Mouse (Mus musculus) stomach, embryonic 15.5 days (tissue): ENCODE measurements around the gene 1500011B03Rik. TPM values are rescaled to one million over a fixed set of nuclear protein-coding genes. Genes with fewer than 3 reads are reported as not detected.

Experiments
- ATAC-seq: fragments of 200-750 bp; cut with Nextera tagmentation; 2 replicates; pipeline ENCODE4 v1.8.0; 2017; ENCODE audit warnings: low read depth, moderate number of reproducible peaks, moderate TSS enrichment; ENCODE audit not compliant: insufficient read depth, low FRiP score
- H3K27ac ChIP-seq: fragments of 300-500 bp; sonication (generic); 2 replicates; pipeline ENCODE4 v1.5.1; 2015; ENCODE audit warnings: mild to moderate bottlenecking, inconsistent platforms
- H3K27me3 ChIP-seq: fragments of 300-500 bp; sonication (generic); replicated peaks from 2 replicates; pipeline ENCODE4 v1.6.1; 2015; ENCODE audit warnings: inconsistent platforms
- H3K36me3 ChIP-seq: fragments of 300-500 bp; sonication (generic); 2 replicates; pipeline ENCODE4 v1.6.1; 2015; ENCODE audit warnings: inconsistent platforms
- H3K4me1 ChIP-seq: fragments of 300-500 bp; sonication (generic); 2 replicates; pipeline ENCODE4 v1.6.1; 2015; ENCODE audit warnings: inconsistent platforms
- H3K4me2 ChIP-seq: fragments of 300-500 bp; sonication (generic); 2 replicates; pipeline ENCODE4 v1.6.1; 2015; ENCODE audit warnings: mild to moderate bottlenecking, inconsistent platforms
- H3K4me3 ChIP-seq: fragments of 300-500 bp; sonication (generic); replicated peaks from 2 replicates; pipeline ENCODE4 v1.5.1; 2015; ENCODE audit warnings: inconsistent platforms
- H3K9ac ChIP-seq: fragments of 300-500 bp; sonication (generic); 2 replicates; pipeline ENCODE4 v1.6.1; 2015; ENCODE audit warnings: inconsistent platforms
- H3K9me3 ChIP-seq: fragments of 300-500 bp; sonication (generic); 2 replicates; pipeline ENCODE4 v1.6.1; 2016; ENCODE audit warnings: inconsistent platforms
- WGBS: fragments of 180-500 bp; shearing (Covaris S2); methylation state at CpG from one replicate; pipeline ENCODE4 v1.1.7; 2015; 5-methylcytosine and 5-hydroxymethylcytosine counted together
- polyA plus RNA-seq: library from polyadenylated mRNA; unstranded; fragments of >200 nt; fragmentation: Nextera tagmentation; extraction: Ambion mirVana; gene quantifications from 2 replicates; pipeline ENCODE4 v1.2.1, GENCODE M21; 2015

Gene 1500011B03Rik
- polyA plus RNA-seq, 1 experiment from 2014 or later, result 82.0 TPM

- Histone ChIP-seq H3K9ac (no peak overlapping the region), H3K4me2 (no peak overlapping the region), H3K4me3 (no peak overlapping the region), H3K36me3 (peaks cover 19% of the 10 kb centered on the region), H3K4me1 (peaks cover 14% of the 10 kb centered on the region; the same call in 1 of the 2 replicates), H3K9me3 (no peaks in the 10 kb centered on the region), H3K27me3 (no peaks in the 10 kb centered on the region), H3K27ac (no peak overlapping the region)
- 76% methylated on average over 8 of the region's 8 CpGs for WGBS
- ATAC-seq, result no peak
Measured at GRCm38 (mm10) chr5:114797253-114797652, 26.0 kb downstream of the 1500011B03Rik start.

GRCm38 (mm10) chr5:114796299-114797012, 26.8 kb downstream of the 1500011B03Rik start:
- H3K4me3 ChIP-seq, result peak overlapping the region; percentile 31
- ATAC-seq, result peak; percentile 19; the same call in 1 of the 2 replicates
- peak overlapping the region; percentile 56 for H3K4me2 ChIP-seq
- no peaks in the 10 kb centered on the region for H3K27me3 ChIP-seq
- no peaks in the 10 kb centered on the region for H3K9me3 ChIP-seq
- no peak overlapping the region for H3K9ac ChIP-seq
- H3K4me1 ChIP-seq, result peaks cover 14% of the 10 kb centered on the region; the same call in 1 of the 2 replicates
- no peak overlapping the region for H3K27ac ChIP-seq
- 18% methylated on average over 40 of the region's 40 CpGs for WGBS
- peaks cover 25% of the 10 kb centered on the region for H3K36me3 ChIP-seq

GRCm38 (mm10) chr5:114795653-114796052, 27.6 kb downstream of the 1500011B03Rik start:
- Histone ChIP-seq H3K36me3 (peaks cover 29% of the 10 kb centered on the region), H3K4me3 (no peak overlapping the region)
- 73% methylated on average over 9 of the region's 9 CpGs for WGBS

GRCm38 (mm10) chr5:114795231-114795630, 28.0 kb downstream of the 1500011B03Rik start:
- Histone ChIP-seq H3K27me3 (no peaks in the 10 kb centered on the region), H3K9me3 (no peaks in the 10 kb centered on the region), H3K36me3 (peaks cover 29% of the 10 kb centered on the region), H3K4me1 (peaks cover 14% of the 10 kb centered on the region; the same call in 1 of the 2 replicates), H3K9ac (no peak overlapping the region), H3K27ac (no peak overlapping the region), H3K4me2 (no peak overlapping the region), H3K4me3 (no peak overlapping the region)
- ATAC-seq, result no peak
- WGBS, result 63% methylated on average over 9 of the region's 9 CpGs

More at GRCm38 (mm10) chr5:114795653-114796052, 27.6 kb downstream of the 1500011B03Rik start:
- Histone ChIP-seq H3K4me2 (no peak overlapping the region), H3K4me1 (peaks cover 14% of the 10 kb centered on the region; the same call in 1 of the 2 replicates), H3K27ac (no peak overlapping the region), H3K9ac (no peak overlapping the region), H3K9me3 (no peaks in the 10 kb centered on the region), H3K27me3 (no peaks in the 10 kb centered on the region)
- no peak for ATAC-seq

- H3K36me3 ChIP-seq, result peaks cover 28% of the 10 kb centered on the region
- no peaks in the 10 kb centered on the region for H3K27me3 ChIP-seq
- no peak overlapping the region for H3K9ac ChIP-seq
- H3K4me2 ChIP-seq, result no peak overlapping the region
- H3K4me3 ChIP-seq, result no peak overlapping the region
- H3K4me1 ChIP-seq, result peaks cover 14% of the 10 kb centered on the region; the same call in 1 of the 2 replicates
- ATAC-seq, result no peak
- no peak overlapping the region for H3K27ac ChIP-seq
- WGBS, result 67% methylated on average over 4 of the region's 4 CpGs
- no peaks in the 10 kb centered on the region for H3K9me3 ChIP-seq
Measured at GRCm38 (mm10) chr5:114794609-114795008, 28.7 kb downstream of the 1500011B03Rik start.

GRCm38 (mm10) chr5:114793317-114793716, 30.0 kb downstream of the 1500011B03Rik start:
- Histone ChIP-seq H3K36me3 (peaks cover 23% of the 10 kb centered on the region), H3K4me3 (no peak overlapping the region), H3K27me3 (no peaks in the 10 kb centered on the region), H3K9me3 (no peaks in the 10 kb centered on the region), H3K9ac (no peak overlapping the region), H3K4me2 (no peak overlapping the region), H3K4me1 (peaks cover 14% of the 10 kb centered on the region; the same call in 1 of the 2 replicates), H3K27ac (no peak overlapping the region)
- WGBS, result 71% methylated on average over 7 of the region's 7 CpGs
- ATAC-seq, result no peak

- no peak overlapping the region for H3K9ac ChIP-seq
- no peak overlapping the region for H3K27ac ChIP-seq
- H3K27me3 ChIP-seq, result no peaks in the 10 kb centered on the region
- 73% methylated on average over 5 of the region's 5 CpGs for WGBS
- no peak overlapping the region for H3K4me2 ChIP-seq
- peaks cover 3% of the 10 kb centered on the region; the same call in 1 of the 2 replicates for H3K4me1 ChIP-seq
- peaks cover 4% of the 10 kb centered on the region for H3K36me3 ChIP-seq
- ATAC-seq, result no peak
- H3K4me3 ChIP-seq, result no peak overlapping the region
- no peaks in the 10 kb centered on the region for H3K9me3 ChIP-seq
Measured at GRCm38 (mm10) chr5:114785196-114785595, 38.1 kb downstream of the 1500011B03Rik start.

- 56% methylated on average over 16 of the region's 16 CpGs for WGBS
- Histone ChIP-seq H3K27me3 (no peaks in the 10 kb centered on the region), H3K9ac (no peak overlapping the region), H3K4me2 (no peak overlapping the region), H3K9me3 (no peaks in the 10 kb centered on the region), H3K27ac (no peak overlapping the region), H3K4me1 (peaks cover 3% of the 10 kb centered on the region; the same call in 1 of the 2 replicates), H3K4me3 (no peak overlapping the region), H3K36me3 (peaks cover 4% of the 10 kb centered on the region)
- peak; percentile 59; the same call in 1 of the 2 replicates for ATAC-seq
Measured at GRCm38 (mm10) chr5:114784622-114785165, 38.6 kb downstream of the 1500011B03Rik start.

GRCm38 (mm10) chr5:114783405-114784163, 39.7 kb downstream of the 1500011B03Rik start:
- no peak overlapping the region for H3K9ac ChIP-seq
- H3K27ac ChIP-seq, result no peak overlapping the region
- no peaks in the 10 kb centered on the region for H3K27me3 ChIP-seq
- H3K9me3 ChIP-seq, result no peaks in the 10 kb centered on the region
- 85% methylated on average over 12 of the region's 12 CpGs for WGBS
- no peak overlapping the region for H3K4me2 ChIP-seq
- H3K4me3 ChIP-seq, result no peak overlapping the region
- H3K4me1 ChIP-seq, result peaks cover 3% of the 10 kb centered on the region; the same call in 1 of the 2 replicates
- H3K36me3 ChIP-seq, result peaks cover 4% of the 10 kb centered on the region; the same call in 1 of the 2 replicates
- ATAC-seq, result no peak

- Histone ChIP-seq H3K9me3 (no peaks in the 10 kb centered on the region), H3K4me2 (no peak overlapping the region), H3K4me1 (peaks cover 3% of the 10 kb centered on the region; the same call in 1 of the 2 replicates), H3K27me3 (no peaks in the 10 kb centered on the region), H3K4me3 (no peak overlapping the region), H3K27ac (no peak overlapping the region), H3K36me3 (peaks cover 4% of the 10 kb centered on the region; the same call in 1 of the 2 replicates), H3K9ac (no peak overlapping the region)
- 62% methylated on average over 9 of the region's 9 CpGs for WGBS
- no peak for ATAC-seq
Measured at GRCm38 (mm10) chr5:114782991-114783390, 40.3 kb downstream of the 1500011B03Rik start.

- 79% methylated on average over 7 of the region's 7 CpGs for WGBS
- ATAC-seq, result no peak
- Histone ChIP-seq H3K4me1 (peaks cover 6% of the 10 kb centered on the region), H3K36me3 (no peaks in the 10 kb centered on the region), H3K4me2 (no peak overlapping the region), H3K9me3 (no peaks in the 10 kb centered on the region), H3K27ac (no peak overlapping the region), H3K4me3 (no peak overlapping the region), H3K27me3 (no peaks in the 10 kb centered on the region), H3K9ac (no peak overlapping the region)
Measured at GRCm38 (mm10) chr5:114780912-114781311, 42.4 kb downstream of the 1500011B03Rik start.
